8 mouse cellular contexts compared by ENCODE assay signal in the genomic region with DNA sequence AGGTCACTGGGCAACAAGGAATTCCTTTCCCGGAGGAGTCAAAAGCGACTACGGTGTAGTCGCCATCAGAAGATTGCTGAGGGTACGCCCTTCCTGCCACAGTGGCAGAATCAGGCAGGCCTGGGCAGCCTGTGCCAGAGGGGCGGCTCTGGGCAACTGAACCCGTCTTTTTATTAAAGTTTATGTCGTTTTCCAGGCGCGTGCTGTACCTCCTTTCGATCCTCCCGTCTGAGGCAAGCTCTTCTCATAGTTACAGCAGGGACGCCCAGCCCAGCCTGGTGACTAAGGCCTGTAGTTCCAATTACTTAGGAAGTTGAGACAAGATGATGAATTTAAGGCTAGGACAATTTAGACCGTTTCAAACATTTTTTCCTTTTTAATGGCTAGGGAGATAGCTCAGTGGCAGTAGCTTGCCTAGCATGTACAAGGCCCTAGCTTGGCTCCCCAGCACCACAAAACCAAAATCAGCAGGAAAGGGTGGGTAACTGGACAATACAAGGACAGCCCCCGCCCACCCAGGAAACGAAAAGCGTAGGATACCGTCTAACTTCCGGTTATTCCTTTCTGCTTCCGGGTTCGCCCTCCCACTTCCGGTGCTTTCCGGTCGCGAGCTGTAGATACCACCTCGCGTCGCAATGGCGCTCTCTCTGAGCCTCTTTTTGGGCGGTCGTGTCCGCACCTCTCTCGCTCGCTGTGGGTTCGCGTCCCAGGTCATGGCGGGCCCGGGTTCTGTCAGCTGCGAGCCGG. TPM values are rescaled to one million over a fixed set of nuclear protein-coding genes. Genes with fewer than 3 reads are reported as not detected.
A peak's percentile ranks its signal among the peaks of the same experiment; 100 is the strongest.
DNase-seq lines count a peak whose midpoint lies in the region; ATAC-seq and TF ChIP-seq lines count a peak whose summit lies in the region.

Ngrn (plus strand) TSS at position 591 of the 747 bp plus-strand sequence.

- peaks cover 6% of the 10 kb centered on the region; the same call in 1 of the 2 replicates for H3K27me3 ChIP-seq in forebrain, embryonic 14.5 days (replicated peaks; ENCODE audit: control insufficient read depth, insufficient read depth, low read length)
- H3K27me3 ChIP-seq in liver, embryonic 16.5 days (ENCODE audit: control insufficient read depth, insufficient read depth, low read depth, low read length): no peaks in the 10 kb centered on the region
- peaks cover 21% of the 10 kb centered on the region; the same call in 1 of the 2 replicates for H3K27me3 ChIP-seq in neural tube, embryonic 12.5 days (replicated peaks)

- peaks cover 3 to 4% of the 10 kb centered on the region in 2 experiments; a peak in 2 of 4 replicates for H3K4me1 ChIP-seq in ES-E14 (ENCODE audit: control insufficient read depth in 2 of 2, insufficient read depth in 2 of 2, low read length in 2 of 2, poor library complexity in 1 of 2)
- peaks cover 12% of the 10 kb centered on the region for H3K4me1 ChIP-seq in forebrain, embryonic 14.5 days (ENCODE audit: control insufficient read depth, insufficient read depth, low read length)
- peaks cover 12% of the 10 kb centered on the region for H3K4me1 ChIP-seq in liver, embryonic 16.5 days (ENCODE audit: control insufficient read depth, low read depth, low read length)
- H3K4me1 ChIP-seq in neural tube, embryonic 12.5 days: peaks cover 17% of the 10 kb centered on the region

- H3K9ac ChIP-seq in ES-E14 (ENCODE audit: insufficient read depth, low read depth, low read length, poor library complexity, severe bottlenecking): peak within 1 kb of the TSS; percentile 96
- peak within 1 kb of the TSS; percentile 87 for H3K9ac ChIP-seq in forebrain, embryonic 14.5 days (ENCODE audit: low read length)
- H3K9ac ChIP-seq in liver, embryonic 16.5 days (ENCODE audit: low read depth, low read length): peak within 1 kb of the TSS; percentile 82
- peak within 1 kb of the TSS; percentile 80 for H3K9ac ChIP-seq in neural tube, embryonic 12.5 days

- ATAC-seq in forebrain, embryonic 14.5 days: peak; percentile 89
- ATAC-seq in liver, embryonic 16.5 days (ENCODE audit: low read depth): peak; percentile 89
- peak; percentile 87 for ATAC-seq in neural tube, embryonic 12.5 days (ENCODE audit: low FRiP score, low read depth)

- H3K4me3 ChIP-seq in ES-E14 (ENCODE audit: insufficient read depth in 1 of 2, low read depth in 1 of 2, low read length in 2 of 2, poor library complexity in 1 of 2, severe bottlenecking in 1 of 2): peak within 1 kb of the TSS; percentile 92 to 95
- H3K4me3 ChIP-seq in forebrain, embryonic 14.5 days (ENCODE audit: low read depth, low read length): peak within 1 kb of the TSS; percentile 90
- H3K4me3 ChIP-seq in liver, embryonic 16.5 days (ENCODE audit: low read depth, low read length): peak within 1 kb of the TSS; percentile 79
- peak within 1 kb of the TSS; percentile 70 for H3K4me3 ChIP-seq in neural tube, embryonic 12.5 days

- H3K4me2 ChIP-seq in forebrain, embryonic 14.5 days (ENCODE audit: low read length): peak within 1 kb of the TSS; percentile 92
- H3K4me2 ChIP-seq in liver, embryonic 16.5 days (ENCODE audit: low read depth, low read length): peak within 1 kb of the TSS; percentile 73
- peak within 1 kb of the TSS; percentile 89 for H3K4me2 ChIP-seq in neural tube, embryonic 12.5 days (replicated peaks)

- 27% methylated on average over 40 of the region's 40 CpGs for WGBS in forebrain, embryonic 14.5 days
- WGBS in large intestine, adult 2 months: 27% methylated on average over 40 of the region's 40 CpGs
- 25% methylated on average over 40 of the region's 40 CpGs for WGBS in liver, embryonic 16.5 days (ENCODE audit: insufficient replicate concordance)
- 28% methylated on average over 40 of the region's 40 CpGs for WGBS in neural tube, embryonic 12.5 days

- H3K9me3 ChIP-seq in ES-E14 (ENCODE audit: control insufficient read depth, insufficient read depth, low read depth, low read length): no peaks in the 10 kb centered on the region
- no peaks in the 10 kb centered on the region for H3K9me3 ChIP-seq in forebrain, embryonic 14.5 days (replicated peaks; ENCODE audit: control insufficient read depth, low read length)
- H3K9me3 ChIP-seq in liver, embryonic 16.5 days (replicated peaks; ENCODE audit: control insufficient read depth, low read length): no peaks in the 10 kb centered on the region
- no peaks in the 10 kb centered on the region for H3K9me3 ChIP-seq in neural tube, embryonic 12.5 days

- DNase-seq in ES-E14 (ENCODE audit: low read depth, low spot score): peak; percentile 83
- DNase-seq in cerebellum, adult 11 months: peak; percentile 73
- DNase-seq in forebrain, embryonic 14.5 days (ENCODE audit: low spot score): peak; percentile 95
- peak; percentile 89 to 93 for DNase-seq in heart, postnatal 10 days
- peak; percentile 60 for DNase-seq in large intestine, adult 2 months (ENCODE audit: low read depth, low spot score)
- peak; percentile 79 for DNase-seq in telencephalon, adult 2 months (ENCODE audit: low read depth, low spot score)

- H3K36me3 ChIP-seq in ES-E14 (ENCODE audit: control insufficient read depth, insufficient read depth, low read length, poor library complexity, severe bottlenecking): peaks cover 16% of the 10 kb centered on the region
- peaks cover 21% of the 10 kb centered on the region for H3K36me3 ChIP-seq in forebrain, embryonic 14.5 days (ENCODE audit: control insufficient read depth, insufficient read depth, low read length)
- H3K36me3 ChIP-seq in liver, embryonic 16.5 days (ENCODE audit: control insufficient read depth, insufficient read depth): peaks cover 16% of the 10 kb centered on the region
- peaks cover 19% of the 10 kb centered on the region for H3K36me3 ChIP-seq in neural tube, embryonic 12.5 days

- in situ Hi-C loops in ES-E14 (cut with MboI; ENCODE audit: low sequenced_read_pairs in 2 of 2, unreplicated experiment in 2 of 2): no loop called here

- intact Hi-C loops in heart, postnatal 10 days (cut with DNase I): no loop called here

- H3K27ac ChIP-seq in ES-E14 (ENCODE audit: insufficient read depth, low read depth, low read length, poor library complexity, severe bottlenecking): peak within 1 kb of the TSS; percentile 87
- H3K27ac ChIP-seq in forebrain, embryonic 14.5 days (ENCODE audit: low read depth, low read length): peak within 1 kb of the TSS; percentile 58; the same call in 1 of the 2 replicates
- H3K27ac ChIP-seq in liver, embryonic 16.5 days (ENCODE audit: low read length): peak within 1 kb of the TSS; percentile 80
- no peak within 1 kb of the TSS for H3K27ac ChIP-seq in neural tube, embryonic 12.5 days

TF ChIP-seq in ES-E14, 5 proteins besides CTCF, POLR2A, EP300 and RAD21:
- TF ChIP-seq HCFC1 (IDR thresholded peaks at IDR 0.05; ENCODE audit: borderline replicate concordance, insufficient read depth, low read length) (0 out of 2 replicates have a peak, but pooled peaks have one; percentile 34), ZNF384 (IDR thresholded peaks at IDR 0.05; ENCODE audit: low read depth, low read length) (no peak), MAFK (IDR thresholded peaks at IDR 0.05; ENCODE audit: insufficient read depth, low read depth, low read length) (no peak), ZC3H11A (IDR thresholded peaks at IDR 0.05; ENCODE audit: borderline replicate concordance, low read depth, low read length) (no peak)

RNA-seq across cellular contexts. Expression of gene Ngrn, which starts in this region (rescaled TPM):
- 37.8 and 45.2 TPM in 2 replicates for total RNA-seq in ES-E14 (2012; rRNA removed)
- 71.2 and 71.8 TPM in 2 replicates for polyA plus RNA-seq in forebrain, embryonic 14.5 days (2014; fragmentation: Nextera tagmentation; extraction: Ambion mirVana)
- 10 to 100 TPM; 24.0 to 27.5 TPM for total RNA-seq in heart, postnatal 10 days (2021)
- 19.0 and 21.2 TPM in 2 replicates for polyA plus RNA-seq in large intestine, adult 2 months (2012; rRNA removed)
- polyA plus RNA-seq in liver, embryonic 16.5 days (2015; fragmentation: Nextera tagmentation; extraction: Ambion mirVana): 26.3 and 27.7 TPM in 2 replicates
- 51.9 and 54.9 TPM in 2 replicates for polyA plus RNA-seq in neural tube, embryonic 12.5 days (2016; fragmentation: Nextera tagmentation; extraction: Ambion mirVana)
